Mouse (Mus musculus) lung, embryonic 15.5 days (tissue): ENCODE measurements at regions not wholly inside any gene's neighbourhood (a gene's known extent, or its start where the extent isn't known, plus 50 kb on each side); places are given as distances from the start of the nearest gene placed in this dataset.

ENCODE experiments used
- ATAC-seq: fragments of 200-750 bp; cut with Nextera tagmentation; 2 replicates; pipeline ENCODE4 v1.8.0; 2017; ENCODE audit warnings: moderate number of reproducible peaks, borderline replicate concordance; ENCODE audit not compliant: low FRiP score, low TSS enrichment; ENCODE audit errors: extremely low read depth
- H3K27ac ChIP-seq: fragments of 300-500 bp; sonication (generic); 2 replicates; pipeline ENCODE4 v1.5.1; 2015; ENCODE audit warnings: moderate library complexity, mild to moderate bottlenecking, inconsistent platforms
- H3K27me3 ChIP-seq: fragments of 300-500 bp; sonication (generic); 2 replicates; pipeline ENCODE4 v1.6.1; 2015; ENCODE audit warnings: inconsistent platforms
- H3K36me3 ChIP-seq: fragments of 300-500 bp; sonication (generic); 2 replicates; pipeline ENCODE4 v1.6.1; 2015; ENCODE audit warnings: inconsistent platforms
- H3K4me1 ChIP-seq: fragments of 300-500 bp; sonication (generic); 2 replicates; pipeline ENCODE4 v1.6.1; 2015; ENCODE audit warnings: inconsistent platforms
- H3K4me2 ChIP-seq: fragments of 300-500 bp; sonication (generic); 2 replicates; pipeline ENCODE4 v1.6.1; 2015; ENCODE audit warnings: inconsistent platforms, mild to moderate bottlenecking, moderate library complexity
- H3K4me3 ChIP-seq: fragments of 300-500 bp; sonication (generic); 2 replicates; pipeline ENCODE4 v1.5.1; 2015; ENCODE audit warnings: mild to moderate bottlenecking, inconsistent platforms
- H3K9ac ChIP-seq: fragments of 300-500 bp; sonication (generic); 2 replicates; pipeline ENCODE4 v1.6.1; 2015; ENCODE audit warnings: inconsistent platforms
- H3K9me3 ChIP-seq: fragments of 300-500 bp; sonication (generic); 2 replicates; pipeline ENCODE4 v1.6.1; 2016; ENCODE audit warnings: inconsistent platforms
- WGBS: fragments of 180-500 bp; shearing (Covaris S2); methylation state at CpG from one replicate; pipeline ENCODE4 v1.1.7; 2015; 5-methylcytosine and 5-hydroxymethylcytosine counted together

DNA sequence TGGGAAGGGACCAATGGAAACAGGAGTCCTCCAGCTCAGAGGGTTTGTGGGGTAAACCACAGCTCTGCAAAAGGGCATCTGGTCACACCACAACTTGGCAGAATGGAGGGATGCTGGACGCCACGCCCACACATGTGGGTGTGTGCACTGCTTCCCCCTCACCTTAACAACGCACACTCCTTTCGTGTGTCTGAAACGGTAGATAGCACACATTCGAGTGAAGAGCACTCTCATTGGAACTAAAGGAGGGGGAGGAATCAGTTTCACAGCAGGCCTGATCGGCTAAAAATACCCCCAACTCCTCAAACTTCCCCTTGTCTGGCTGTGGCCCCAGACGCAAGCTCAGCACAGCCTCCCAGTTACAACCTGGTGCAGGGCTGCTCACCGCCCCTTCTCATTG is 118.3 kb upstream of the Klf14 start:
- 57% methylated on average over 9 of the region's 9 CpGs for WGBS
- no peak for ATAC-seq
- H3K4me1 ChIP-seq, result peaks cover 62% of the 10 kb centered on the region

DNA sequence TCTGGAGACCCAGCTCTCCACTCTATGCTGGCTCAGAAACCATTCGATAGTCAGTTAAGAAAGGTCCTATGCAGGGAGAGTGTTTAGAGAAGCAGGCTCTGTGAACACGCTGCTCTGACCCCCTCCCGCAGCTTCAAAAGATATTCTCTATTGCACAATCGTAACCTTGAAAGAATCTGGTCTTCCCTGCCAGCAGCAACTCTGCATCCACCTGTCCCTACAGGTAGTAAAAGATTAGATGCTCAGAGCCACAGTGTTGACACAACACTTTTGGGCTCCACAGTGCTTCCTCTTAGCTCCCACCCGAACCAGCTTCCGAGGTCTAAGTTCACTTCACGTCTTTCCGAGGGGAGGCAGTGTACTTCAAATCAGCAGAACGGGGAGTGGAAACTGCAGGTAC is 118.9 kb upstream of the Klf14 start:
- no peak for ATAC-seq
- Histone ChIP-seq H3K9ac (no peak overlapping the region), H3K9me3 (no peaks in the 10 kb centered on the region), H3K27me3 (no peaks in the 10 kb centered on the region), H3K4me2 (no peak overlapping the region), H3K36me3 (no peaks in the 10 kb centered on the region), H3K4me3 (no peak overlapping the region), H3K27ac (peak overlapping the region; percentile 81), H3K4me1 (peaks cover 67% of the 10 kb centered on the region)
- 43% methylated on average over 9 of the region's 9 CpGs for WGBS

More for the DNA sequence above, 118.3 kb upstream of the Klf14 start:
- Histone ChIP-seq H3K9me3 (no peaks in the 10 kb centered on the region), H3K36me3 (no peaks in the 10 kb centered on the region), H3K27ac (peak overlapping the region; percentile 81), H3K9ac (no peak overlapping the region), H3K27me3 (no peaks in the 10 kb centered on the region), H3K4me3 (no peak overlapping the region), H3K4me2 (no peak overlapping the region)

DNA sequence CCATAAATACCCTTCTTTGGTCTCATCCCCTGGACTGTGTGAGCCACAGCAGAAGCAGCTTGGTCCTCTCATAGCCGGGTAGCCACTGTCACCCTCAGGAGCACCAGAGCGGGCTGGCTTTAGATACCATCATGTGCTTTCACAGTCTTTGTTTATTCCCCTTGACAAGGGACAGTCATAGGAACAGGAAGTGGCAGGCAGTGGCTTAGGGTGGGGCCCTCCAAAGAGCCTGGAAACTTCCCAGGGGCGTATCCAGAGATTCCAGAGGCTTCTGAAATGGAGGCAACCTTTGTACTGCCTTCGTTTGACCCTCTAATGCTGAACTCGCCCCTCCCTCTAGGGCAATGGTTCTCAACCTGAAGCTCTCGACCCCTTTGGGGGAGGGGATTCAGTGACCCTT is 119.5 kb upstream of the Klf14 start:
- H3K27ac ChIP-seq, result peak overlapping the region; percentile 81
- H3K4me3 ChIP-seq, result no peak overlapping the region
- H3K36me3 ChIP-seq, result no peaks in the 10 kb centered on the region
- peaks cover 71% of the 10 kb centered on the region for H3K4me1 ChIP-seq
- no peak overlapping the region for H3K9ac ChIP-seq
- H3K9me3 ChIP-seq, result no peaks in the 10 kb centered on the region
- 43% methylated on average over 6 of the region's 6 CpGs for WGBS
- no peaks in the 10 kb centered on the region for H3K27me3 ChIP-seq
- H3K4me2 ChIP-seq, result no peak overlapping the region
- no peak for ATAC-seq

DNA sequence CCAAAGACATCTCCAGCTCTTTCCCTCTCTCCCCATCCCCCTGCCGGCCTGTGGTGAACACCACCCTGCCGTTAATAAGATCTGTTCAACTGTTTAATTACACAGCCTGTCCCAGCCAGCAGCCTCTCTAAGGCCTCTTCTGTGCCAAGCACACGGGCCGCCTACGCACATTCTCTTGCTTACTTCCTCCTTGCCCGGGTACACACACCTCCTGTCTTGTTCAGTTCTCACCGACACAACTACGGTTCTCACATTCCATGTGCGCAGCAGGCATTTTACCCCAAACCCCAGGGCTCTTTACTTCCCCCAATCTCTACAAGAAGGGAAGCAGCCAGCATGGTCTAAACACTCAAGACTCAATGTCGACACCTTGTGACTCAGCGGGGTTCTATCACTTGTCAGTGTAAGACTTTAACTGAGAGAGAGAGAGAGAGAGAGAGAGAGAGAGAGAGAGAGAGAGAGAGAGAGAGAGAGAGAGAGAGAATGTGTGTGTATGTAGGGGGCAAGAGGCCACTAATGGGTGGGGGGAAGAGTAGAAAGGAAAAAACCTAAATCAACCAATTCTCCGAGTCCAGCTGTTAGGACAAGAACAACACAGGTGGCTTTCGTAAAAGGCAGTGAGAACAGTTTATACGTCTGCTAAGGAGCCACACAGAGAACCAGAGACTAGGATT is 120.8 kb upstream of the Klf14 start:
- ATAC-seq, result no peak
- peak overlapping the region; percentile 81 for H3K27ac ChIP-seq
- no peak overlapping the region for H3K4me3 ChIP-seq
- 42% methylated on average over 14 of the region's 14 CpGs for WGBS
- H3K9me3 ChIP-seq, result no peaks in the 10 kb centered on the region
- H3K27me3 ChIP-seq, result no peaks in the 10 kb centered on the region
- no peak overlapping the region for H3K4me2 ChIP-seq
- peaks cover 61% of the 10 kb centered on the region for H3K4me1 ChIP-seq
- H3K9ac ChIP-seq, result no peak overlapping the region
- H3K36me3 ChIP-seq, result no peaks in the 10 kb centered on the region

DNA sequence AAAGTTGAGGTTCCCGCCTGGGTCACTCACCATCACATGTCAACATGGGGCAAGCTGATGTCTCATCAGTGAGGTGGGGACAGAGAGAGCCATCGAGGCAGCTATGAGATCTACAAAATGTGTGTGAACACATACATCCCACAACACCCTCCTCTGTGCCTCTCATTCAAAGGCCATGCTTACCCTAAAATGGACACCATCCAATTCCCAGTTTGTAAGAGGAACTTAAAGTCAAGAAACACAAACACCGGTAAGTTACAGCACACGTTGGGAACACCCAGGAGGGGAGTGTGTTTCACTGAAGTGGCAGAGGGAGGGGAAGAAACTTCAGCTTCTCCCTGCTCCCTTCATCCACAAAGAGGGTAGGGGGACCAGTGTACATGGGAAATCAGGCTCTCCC is 121.4 kb upstream of the Klf14 start:
- no peak overlapping the region for H3K4me3 ChIP-seq
- peak overlapping the region; percentile 81; the same call in 1 of the 2 replicates for H3K27ac ChIP-seq
- H3K27me3 ChIP-seq, result no peaks in the 10 kb centered on the region
- H3K9me3 ChIP-seq, result no peaks in the 10 kb centered on the region
- H3K4me2 ChIP-seq, result no peak overlapping the region
- 61% methylated on average over 4 of the region's 4 CpGs for WGBS
- H3K9ac ChIP-seq, result no peak overlapping the region
- H3K36me3 ChIP-seq, result no peaks in the 10 kb centered on the region
- H3K4me1 ChIP-seq, result peaks cover 56% of the 10 kb centered on the region
- no peak for ATAC-seq

DNA sequence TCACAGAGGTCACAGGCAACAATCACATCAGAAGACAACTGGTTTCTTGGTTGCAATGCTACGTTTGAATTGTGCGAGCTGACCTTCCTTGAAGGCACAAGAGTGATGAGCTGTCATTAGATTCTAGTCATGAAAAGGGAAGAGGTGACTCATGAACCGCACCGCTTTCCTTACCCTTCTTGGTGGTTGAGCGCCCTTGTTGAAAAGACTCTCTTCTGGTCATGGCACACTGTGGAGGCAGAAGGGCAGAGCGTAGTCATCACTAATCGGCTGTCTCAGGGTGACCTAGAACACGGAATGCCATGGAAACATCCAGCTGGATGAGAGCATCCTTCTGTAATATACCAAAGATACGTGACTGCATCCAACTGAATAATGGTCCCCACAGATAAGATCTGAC is 121.8 kb upstream of the Klf14 start:
- H3K36me3 ChIP-seq, result no peaks in the 10 kb centered on the region
- no peak overlapping the region for H3K9ac ChIP-seq
- peaks cover 52% of the 10 kb centered on the region for H3K4me1 ChIP-seq
- no peak overlapping the region for H3K4me2 ChIP-seq
- no peak overlapping the region for H3K4me3 ChIP-seq
- no peak for ATAC-seq
- H3K9me3 ChIP-seq, result no peaks in the 10 kb centered on the region
- WGBS, result 81% methylated on average over 9 of the region's 9 CpGs
- no peak overlapping the region for H3K27ac ChIP-seq
- no peaks in the 10 kb centered on the region for H3K27me3 ChIP-seq

DNA sequence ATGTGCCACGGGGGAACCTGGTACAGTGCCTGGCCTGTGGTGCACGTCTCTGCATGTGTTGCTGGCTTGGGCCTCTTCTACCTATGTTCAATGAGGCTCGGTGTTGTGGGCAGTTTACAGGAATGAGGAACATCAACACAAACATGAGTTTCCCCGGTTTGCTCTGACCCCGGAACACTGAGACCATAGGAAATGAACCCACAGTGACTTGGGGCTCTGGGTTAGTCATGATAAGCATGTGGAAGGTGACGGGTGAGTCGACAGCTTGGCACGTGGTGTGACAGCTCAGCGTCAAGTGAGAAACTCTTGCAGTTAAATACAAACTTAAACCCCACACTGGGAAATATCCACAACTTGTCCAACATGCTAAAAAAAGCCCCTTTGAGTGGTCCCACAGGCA is 122.4 kb upstream of the Klf14 start:
- Histone ChIP-seq H3K4me1 (peaks cover 52% of the 10 kb centered on the region), H3K9me3 (no peaks in the 10 kb centered on the region), H3K4me2 (no peak overlapping the region), H3K27me3 (no peaks in the 10 kb centered on the region), H3K4me3 (no peak overlapping the region), H3K36me3 (no peaks in the 10 kb centered on the region), H3K27ac (no peak overlapping the region), H3K9ac (no peak overlapping the region)
- ATAC-seq, result no peak
- 73% methylated on average over 9 of the region's 9 CpGs for WGBS

DNA sequence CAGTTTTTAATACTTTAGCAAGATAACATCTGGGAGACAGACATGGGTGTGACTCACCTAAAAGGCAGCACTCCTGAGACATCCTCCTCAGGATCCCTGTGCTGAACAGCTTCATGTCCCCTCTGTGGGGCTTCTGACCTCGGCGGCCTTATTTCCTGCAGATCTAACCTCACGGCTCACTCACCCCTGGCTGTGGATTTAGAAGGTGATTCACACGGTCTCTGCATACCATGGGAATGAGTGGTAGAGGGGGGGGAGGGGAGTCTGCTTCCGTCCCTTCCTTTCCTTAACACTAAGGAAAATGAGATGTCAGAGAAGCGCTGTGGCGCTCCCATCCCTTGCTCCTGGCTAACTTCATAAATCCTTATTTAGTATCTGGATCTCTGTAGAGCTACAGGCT is 123.1 kb upstream of the Klf14 start:
- H3K9me3 ChIP-seq, result no peaks in the 10 kb centered on the region
- H3K4me1 ChIP-seq, result peaks cover 47% of the 10 kb centered on the region
- no peak for ATAC-seq
- 48% methylated on average over 7 of the region's 7 CpGs for WGBS
- H3K9ac ChIP-seq, result no peak overlapping the region
- H3K27me3 ChIP-seq, result no peaks in the 10 kb centered on the region
- H3K4me2 ChIP-seq, result no peak overlapping the region
- H3K36me3 ChIP-seq, result no peaks in the 10 kb centered on the region
- H3K27ac ChIP-seq, result no peak overlapping the region
- H3K4me3 ChIP-seq, result no peak overlapping the region

DNA sequence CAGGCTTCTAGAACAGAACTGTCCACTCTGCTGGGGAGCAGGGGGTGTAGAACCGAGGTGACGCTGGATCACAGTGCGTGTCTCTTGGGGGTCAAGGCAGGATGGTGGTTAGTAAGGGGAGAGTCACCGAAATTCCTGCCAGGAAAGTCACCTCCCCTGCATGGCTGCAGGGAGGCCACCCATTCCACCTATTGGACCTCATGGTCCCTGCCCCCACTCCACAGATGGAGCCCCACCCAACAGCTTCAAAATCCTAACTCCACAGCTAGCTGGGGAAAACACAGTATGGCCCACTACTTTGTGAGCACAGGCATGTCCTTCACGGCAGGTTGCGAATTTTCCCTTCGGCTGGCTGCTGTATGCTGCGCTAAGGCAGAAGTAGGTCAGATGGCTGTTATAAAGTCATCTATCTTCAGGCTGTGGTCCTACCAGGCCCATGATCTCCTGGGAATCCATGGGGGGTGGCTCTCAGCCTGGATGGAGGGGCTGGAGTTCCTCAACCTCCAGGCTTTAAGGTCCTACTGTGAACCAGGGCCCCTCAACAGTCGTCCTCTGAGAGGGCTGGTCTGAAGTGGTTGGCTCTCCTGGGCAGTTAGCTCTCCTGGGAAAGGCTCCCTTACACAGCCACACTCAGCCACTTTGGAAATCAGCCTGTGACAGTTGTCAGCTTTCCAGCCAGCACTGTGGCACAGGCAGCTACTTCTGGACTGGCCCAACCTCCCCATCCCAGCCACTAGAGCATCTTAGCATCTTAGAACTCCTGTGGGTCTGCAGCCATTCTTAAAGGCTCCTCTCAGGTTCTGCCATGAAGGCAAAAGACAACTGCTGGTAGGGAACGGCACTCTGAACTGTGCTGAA is 124.0 kb upstream of the Klf14 start:
- H3K4me2 ChIP-seq, result no peak overlapping the region
- ATAC-seq, result no peak
- no peaks in the 10 kb centered on the region for H3K36me3 ChIP-seq
- H3K9ac ChIP-seq, result no peak overlapping the region
- H3K27me3 ChIP-seq, result no peaks in the 10 kb centered on the region
- peaks cover 46% of the 10 kb centered on the region for H3K4me1 ChIP-seq
- no peak overlapping the region for H3K4me3 ChIP-seq
- WGBS, result 74% methylated on average over 10 of the region's 10 CpGs
- H3K9me3 ChIP-seq, result no peaks in the 10 kb centered on the region
- H3K27ac ChIP-seq, result peak overlapping the region; percentile 45; the same call in 1 of the 2 replicates

DNA sequence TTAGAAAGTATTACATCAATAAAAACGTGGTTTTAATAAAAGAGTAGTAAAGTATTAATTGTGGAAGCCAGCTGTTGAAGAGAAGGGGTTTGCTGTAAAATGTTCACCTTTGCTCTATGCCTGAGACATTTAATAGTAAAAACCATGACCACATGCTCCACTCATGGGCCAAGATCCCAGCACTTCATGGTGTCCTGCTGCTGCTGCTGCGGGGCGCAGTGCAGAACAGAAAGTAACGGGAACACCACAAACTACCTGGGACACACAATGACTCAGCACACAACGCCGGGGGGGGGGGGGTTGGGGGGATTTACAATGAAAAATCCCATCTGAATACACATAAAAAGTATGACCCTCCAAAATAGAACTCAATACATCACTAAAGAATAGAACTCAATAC is 124.8 kb upstream of the Klf14 start:
- 82% methylated on average over 6 of the region's 6 CpGs for WGBS
- no peak for ATAC-seq
- peaks cover 47% of the 10 kb centered on the region for H3K4me1 ChIP-seq
- no peak overlapping the region for H3K27ac ChIP-seq
- H3K9ac ChIP-seq, result no peak overlapping the region
- H3K36me3 ChIP-seq, result no peaks in the 10 kb centered on the region
- no peak overlapping the region for H3K4me2 ChIP-seq
- no peaks in the 10 kb centered on the region for H3K9me3 ChIP-seq
- no peak overlapping the region for H3K4me3 ChIP-seq
- H3K27me3 ChIP-seq, result no peaks in the 10 kb centered on the region

DNA sequence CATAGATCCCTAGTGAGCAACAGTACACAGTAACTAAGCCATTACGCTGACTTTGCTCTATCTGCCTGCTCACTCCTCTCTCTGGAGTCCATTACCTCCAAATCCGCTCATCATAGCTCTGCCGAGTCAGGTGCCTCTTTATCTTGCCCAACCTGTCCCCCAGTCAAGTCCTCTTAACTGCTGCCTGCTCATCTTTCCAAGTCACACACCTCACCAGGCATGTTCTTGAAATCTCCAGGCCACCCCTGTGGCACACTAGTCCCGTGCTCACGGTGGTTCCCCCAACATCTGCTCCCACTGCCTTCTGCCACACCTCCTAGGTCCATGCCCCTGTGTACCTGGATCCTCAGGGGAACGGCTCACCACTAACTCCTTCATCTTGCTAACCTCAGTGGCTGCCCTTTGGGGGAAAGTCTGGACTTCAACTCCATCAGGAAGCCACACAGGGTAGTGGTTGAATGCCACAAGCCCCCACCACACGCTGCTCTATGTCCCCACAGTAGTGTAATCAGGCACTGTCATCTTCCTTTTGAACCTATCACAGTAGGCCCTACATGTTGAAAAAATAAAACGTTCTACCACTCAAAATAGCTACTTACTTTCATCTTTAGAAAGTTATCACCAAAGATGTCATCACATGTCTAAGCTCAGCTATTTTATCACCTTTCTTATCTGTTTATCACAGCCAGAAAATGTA is 126.3 kb upstream of the Klf14 start:
- Histone ChIP-seq H3K9me3 (no peaks in the 10 kb centered on the region), H3K27ac (no peak overlapping the region), H3K4me1 (peaks cover 45% of the 10 kb centered on the region), H3K36me3 (no peaks in the 10 kb centered on the region), H3K4me2 (no peak overlapping the region), H3K4me3 (no peak overlapping the region), H3K9ac (no peak overlapping the region), H3K27me3 (no peaks in the 10 kb centered on the region)
- ATAC-seq, result no peak
- WGBS, result 51% methylated on average over 8 of the region's 8 CpGs

DNA sequence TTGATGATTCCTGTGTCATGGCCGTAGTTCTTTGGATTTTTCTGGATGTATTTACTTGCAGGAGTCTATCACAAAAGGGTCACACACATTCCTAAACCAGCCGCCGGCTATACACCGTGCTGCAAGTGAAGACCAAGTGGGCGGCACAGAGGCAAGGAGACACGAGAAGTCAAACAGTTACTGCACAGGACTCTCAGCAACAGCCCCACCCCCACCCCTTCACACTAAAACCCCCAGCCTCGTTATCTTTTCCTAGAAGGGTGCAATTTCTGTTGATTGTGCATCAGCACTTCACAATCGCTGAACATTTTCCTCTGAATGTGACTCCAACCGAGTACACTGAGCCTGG is 126.9 kb upstream of the Klf14 start:
- no peaks in the 10 kb centered on the region for H3K27me3 ChIP-seq
- H3K36me3 ChIP-seq, result no peaks in the 10 kb centered on the region
- ATAC-seq, result no peak
- no peak overlapping the region for H3K4me3 ChIP-seq
- H3K4me2 ChIP-seq, result no peak overlapping the region
- WGBS, result 22% methylated on average over 9 of the region's 9 CpGs
- H3K4me1 ChIP-seq, result peaks cover 42% of the 10 kb centered on the region
- no peak overlapping the region for H3K9ac ChIP-seq
- no peaks in the 10 kb centered on the region for H3K9me3 ChIP-seq
- no peak overlapping the region for H3K27ac ChIP-seq
